Mouse (Mus musculus) CH12.LX (cell line): Measurements from ENCODE around the gene Fam92b. TPM values are rescaled to one million over a fixed set of nuclear protein-coding genes. Genes with fewer than 3 reads are reported as not detected.

Source experiments
- DNase-seq: peaks from one replicate; pipeline ENCODE4 v3.0.0-alpha.2; 2013; ENCODE audit errors: extremely low read depth
- H3K27ac ChIP-seq: 2 replicates; pipeline ENCODE4 v1.5.1; 2012; ENCODE audit warnings: low read depth, mild to moderate bottlenecking, control low read depth, moderate library complexity; ENCODE audit not compliant: insufficient read depth
- H3K27me3 ChIP-seq: replicated peaks from 2 replicates; pipeline ENCODE3; 2012; ENCODE audit warnings: inconsistent platforms
- H3K36me3 ChIP-seq, 2 experiments: replicated peaks in 1 of 2; 2 replicates each; pipeline versions ENCODE3 to v1.6.1; 2012; ENCODE audit warnings: inconsistent platforms in 1 of 2, low read length in 1 of 2, mild to moderate bottlenecking in 1 of 2, mixed read lengths in 1 of 2, moderate library complexity in 1 of 2; ENCODE audit not compliant: control insufficient read depth in 1 of 2, insufficient read depth in 1 of 2
- H3K4me1 ChIP-seq, 2 experiments: 2 replicates each; pipeline ENCODE4 v1.6.1; 2012; ENCODE audit warnings: inconsistent platforms in 1 of 2, moderate library complexity in 1 of 2; ENCODE audit not compliant: insufficient read depth in 2 of 2, control insufficient read depth in 1 of 2
- H3K4me2 ChIP-seq: 2 replicates; pipeline ENCODE4 v1.6.1; 2012; ENCODE audit warnings: low read depth, mild to moderate bottlenecking, control low read depth; ENCODE audit not compliant: poor library complexity, insufficient read depth, severe bottlenecking
- H3K4me3 ChIP-seq, 3 experiments: fragments of 150-350 bp in 1 of 3; sonication (generic) in 1 of 3; replicated peaks in 1 of 3; 2 replicates each; pipeline versions ENCODE3 to v1.5.1; 2011 to 2012; ENCODE audit warnings: low read depth in 2 of 3, low read length in 2 of 3, mild to moderate bottlenecking in 2 of 3, moderate library complexity in 2 of 3, control low read depth in 1 of 3, improper control_type of control experiment in 1 of 3, inconsistent platforms in 1 of 3, mixed read lengths in 1 of 3; ENCODE audit not compliant: poor library complexity in 1 of 3
- H3K79me2 ChIP-seq: replicated peaks from 2 replicates; pipeline ENCODE4 v1.6.1; 2012; ENCODE audit warnings: mild to moderate bottlenecking, moderate library complexity; ENCODE audit not compliant: control insufficient read depth, poor library complexity, insufficient read depth, severe bottlenecking; ENCODE audit errors: extremely low read depth
- H3K9ac ChIP-seq: 2 replicates; pipeline ENCODE4 v1.6.1; 2012; ENCODE audit warnings: low read depth, mild to moderate bottlenecking, control low read depth, moderate library complexity; ENCODE audit not compliant: insufficient read depth
- H3K9me3 ChIP-seq: replicated peaks from 2 replicates; pipeline ENCODE3; 2012; ENCODE audit warnings: low read length, inconsistent platforms, mixed read lengths
- BHLHE40 ChIP-seq: IDR thresholded peaks from 2 replicates; pipeline ENCODE4 v1.6.1; 2011; ENCODE audit warnings: mild to moderate bottlenecking, low read depth, low read length, improper control_type of control experiment
- CTCF ChIP-seq, 2 experiments: IDR thresholded peaks in 1 of 2; conservative IDR thresholded peaks in 1 of 2; 2 replicates each; pipeline ENCODE4 v1.5.1; 2011 to 2012; ENCODE audit warnings: low read depth in 2 of 2, low read length in 2 of 2, improper control_type of control experiment in 1 of 2, inconsistent platforms in 1 of 2, mild to moderate bottlenecking in 1 of 2, moderate library complexity in 1 of 2
- E2F4 ChIP-seq: IDR thresholded peaks from 2 replicates; pipeline ENCODE4 v1.6.1; 2011; ENCODE audit warnings: low read depth, low read length, improper control_type of control experiment; ENCODE audit not compliant: insufficient replicate concordance
- ETS1 ChIP-seq: conservative IDR thresholded peaks from 2 replicates; pipeline ENCODE4 v1.6.1; 2012; ENCODE audit warnings: low read depth, mild to moderate bottlenecking, inconsistent platforms, low read length, improper control_type of control experiment, moderate library complexity
- HCFC1 ChIP-seq: IDR thresholded peaks from 2 replicates; pipeline ENCODE4 v1.6.1; 2012; ENCODE audit warnings: low read depth, mild to moderate bottlenecking, inconsistent platforms, low read length, improper control_type of control experiment
- JUND ChIP-seq: conservative IDR thresholded peaks from 2 replicates; pipeline ENCODE4 v1.6.1; 2011; ENCODE audit warnings: low read depth, low read length, improper control_type of control experiment
- MAZ ChIP-seq: IDR thresholded peaks from 2 replicates; pipeline ENCODE4 v1.6.1; 2012; ENCODE audit warnings: low read depth, mild to moderate bottlenecking, inconsistent platforms, low read length, improper control_type of control experiment, moderate library complexity
- MEF2A ChIP-seq: IDR thresholded peaks from 2 replicates; pipeline ENCODE4 v1.6.1; 2014; ENCODE audit warnings: low read depth, mild to moderate bottlenecking, inconsistent platforms, low read length, improper control_type of control experiment, borderline replicate concordance
- MXI1 ChIP-seq: IDR thresholded peaks from 2 replicates; pipeline ENCODE4 v1.6.1; 2011; ENCODE audit warnings: mild to moderate bottlenecking, low read depth, low read length, improper control_type of control experiment
- NRF1 ChIP-seq: IDR thresholded peaks from 2 replicates; pipeline ENCODE4 v1.6.1; 2014; ENCODE audit warnings: low read depth, mild to moderate bottlenecking, inconsistent platforms, low read length, improper control_type of control experiment, moderate library complexity
- POLR2A ChIP-seq: IDR thresholded peaks from 2 replicates; pipeline ENCODE4 v1.6.1; 2011; ENCODE audit warnings: low read depth, mild to moderate bottlenecking, improper control_type of control experiment, low read length
- POLR2AphosphoS2 ChIP-seq: IDR thresholded peaks from 2 replicates; pipeline ENCODE4 v1.6.1; 2011; ENCODE audit warnings: low read depth, low read length, improper control_type of control experiment
- SMC3 ChIP-seq: IDR thresholded peaks from 2 replicates; pipeline ENCODE4 v1.6.1; 2011; ENCODE audit warnings: low read depth, low read length, improper control_type of control experiment
- TBP ChIP-seq: conservative IDR thresholded peaks from 2 replicates; pipeline ENCODE4 v1.6.1; 2011; ENCODE audit warnings: low read depth, low read length, improper control_type of control experiment
- ZMIZ1 ChIP-seq: IDR thresholded peaks from 2 replicates; pipeline ENCODE4 v1.6.1; 2012; ENCODE audit warnings: low read depth, mild to moderate bottlenecking, inconsistent platforms, low read length, improper control_type of control experiment
- ZNF384 ChIP-seq: IDR thresholded peaks from 2 replicates; pipeline ENCODE4 v1.6.1; 2012; ENCODE audit warnings: low read depth, low read length, improper control_type of control experiment, inconsistent platforms
- dilution Hi-C: fragments of 300-500 bp; cut with MboI; formaldehyde crosslinking; loops from 2 replicates; pipeline ENCODE4 v1.14.3; 2020; ENCODE audit warnings: low sequenced_read_pairs; ENCODE audit not compliant: extremely low pct_unique_long_range_greater_than_20kb, extremely low pct_ligation_motif_present
- in situ Hi-C: fragments of 300-500 bp; cut with MboI; formaldehyde crosslinking; loops from 3 replicates; pipeline ENCODE4 v1.14.3; 2019; ENCODE audit warnings: low sequenced_read_pairs, low pct_ligation_motif_present, low pct_unique_long_range_greater_than_20kb, mixed read lengths
- polyA plus RNA-seq: library from polyadenylated mRNA; unstranded; fragments of >175 nt; gene quantifications from 2 replicates; pipeline ENCODE4 v1.2.1, GENCODE M21; 2012; ENCODE audit warnings: low read depth; ENCODE audit not compliant: insufficient read length
- total RNA-seq, 2 experiments: library from RNA; depleted of rRNA; stranded (reverse); fragments of 300-350 nt in 1 of 2; fragments of >200 nt in 1 of 2; gene quantifications; 2 replicates each; pipeline ENCODE4 v1.2.3; 2012 to 2014

The Fam92b gene
- total and polyA plus RNA-seq, 3 experiments: not detected

- dilution Hi-C loops (no loop called here), in situ Hi-C loops (no loop called here)
These were observed 30.1 kb upstream of the Fam92b start for GRCm38 (mm10) chr8:120207364-120207763.

GRCm38 (mm10) chr8:120205916-120206315 is 28.6 kb upstream of the Fam92b start:
- no peak for DNase-seq
- no peak overlapping the region for H3K4me2 ChIP-seq
- no peak overlapping the region for H3K4me3 ChIP-seq
- H3K79me2 ChIP-seq: no peaks in the 10 kb centered on the region
- peaks cover 22% of the 10 kb centered on the region for H3K27me3 ChIP-seq
- H3K36me3 ChIP-seq: no peaks in the 10 kb centered on the region
- H3K27ac ChIP-seq: no peak overlapping the region
- dilution Hi-C loops (no loop called here), in situ Hi-C loops (no loop called here)
- no peak for TF ChIP-seq MAZ
- no peak for TF ChIP-seq SMC3
- no peak for TF ChIP-seq JUND
- no peak for TF ChIP-seq ETS1
- TF ChIP-seq HCFC1: no peak
- no peak for TF ChIP-seq ZNF384
- no peak for TF ChIP-seq CTCF (conservative IDR thresholded peaks at IDR 0.05 in 1 of 2, IDR thresholded peaks at IDR 0.05 in 1 of 2; ENCODE audit: low read depth in 2 of 2, low read length in 2 of 2)
- TF ChIP-seq MEF2A: no peak
- TF ChIP-seq POLR2A: no peak
- no peak for TF ChIP-seq ZMIZ1
- H3K4me1 ChIP-seq: peaks cover under 1 to 9% of the 10 kb centered on the region in 2 experiments; a peak in 1 of 4 replicates
- no peaks in the 10 kb centered on the region for H3K9me3 ChIP-seq
- no peak overlapping the region for H3K9ac ChIP-seq

More at GRCm38 (mm10) chr8:120207364-120207763, 30.1 kb upstream of the Fam92b start:
- no peaks in the 10 kb centered on the region for H3K36me3 ChIP-seq
- peaks cover 4 to 15% of the 10 kb centered on the region in 2 experiments; a peak in 3 of 4 replicates for H3K4me1 ChIP-seq
- DNase-seq: no peak
- H3K79me2 ChIP-seq: no peaks in the 10 kb centered on the region
- TF ChIP-seq CTCF (conservative IDR thresholded peaks at IDR 0.05 in 1 of 2, IDR thresholded peaks at IDR 0.05 in 1 of 2; ENCODE audit: low read depth in 2 of 2, low read length in 2 of 2) (peak in 1 of 2 experiments; percentile 31; a peak in 1 of 4 replicates), E2F4 (no peak)
- no peak overlapping the region for H3K4me3 ChIP-seq
- H3K9ac ChIP-seq: no peak overlapping the region
- H3K27me3 ChIP-seq: peaks cover 17% of the 10 kb centered on the region
- H3K4me2 ChIP-seq: no peak overlapping the region
- H3K9me3 ChIP-seq: no peaks in the 10 kb centered on the region
- H3K27ac ChIP-seq: no peak overlapping the region

GRCm38 (mm10) chr8:120204736-120205360 is 27.6 kb upstream of the Fam92b start:
- Histone ChIP-seq H3K36me3 (no peaks in the 10 kb centered on the region), H3K27ac (no peak overlapping the region), H3K4me3 (no peak overlapping the region), H3K4me2 (no peak overlapping the region), H3K27me3 (peaks cover 20% of the 10 kb centered on the region), H3K4me1 (peaks cover 0 to 5% of the 10 kb centered on the region in 2 experiments; a peak in 1 of 4 replicates)
- in situ Hi-C loops (no loop called here), dilution Hi-C loops (no loop called here)
- no peak for DNase-seq
- TF ChIP-seq TBP: no peak
- TF ChIP-seq POLR2AphosphoS2: no peak
- TF ChIP-seq BHLHE40: no peak
- no peak for TF ChIP-seq NRF1
- no peak for TF ChIP-seq MXI1
- TF ChIP-seq CTCF (conservative IDR thresholded peaks at IDR 0.05 in 1 of 2, IDR thresholded peaks at IDR 0.05 in 1 of 2; ENCODE audit: low read depth in 2 of 2, low read length in 2 of 2): no peak
- TF ChIP-seq, all 38 proteins: peak for 0
- Histone ChIP-seq H3K9me3 (peaks cover 5% of the 10 kb centered on the region), H3K9ac (no peak overlapping the region), H3K79me2 (no peaks in the 10 kb centered on the region)
